ENCODE assay signal across 25 mouse cellular contexts in genomic region chr4:148962096-148962495, GRCm38 (mm10).
DNase-seq lines count a peak whose midpoint lies in the region; ATAC-seq and TF ChIP-seq lines count a peak whose summit lies in the region.
"Had no signal": no experiment of that assay in that cellular context is flagged by ENCODE, and none has a peak within 500 bp of the region (broad histone marks: within the 10 kb centered on the region; RNA-seq: fewer than 3 reads in every experiment).

No protein-coding gene starts in this region.

- H3K4me1 ChIP-seq in heart, embryonic 12.5 days (replicated peaks), result peaks cover 53% of the 10 kb centered on the region
- H3K4me1 ChIP-seq in kidney, embryonic 16.5 days (ENCODE audit: insufficient read depth, low read length), result peaks cover 27% of the 10 kb centered on the region
- H3K4me1 ChIP-seq in liver, adult 2 months (ENCODE audit: control insufficient read depth, insufficient read depth, low read length), result no peaks in the 10 kb centered on the region
- no peaks in the 10 kb centered on the region for H3K4me1 ChIP-seq in liver, embryonic 11.5 days (replicated peaks; ENCODE audit: control insufficient read depth, insufficient read depth, low read length)
- H3K4me1 ChIP-seq in midbrain, embryonic 13.5 days (replicated peaks), result 0 out of 2 replicates have a peak, but pooled peaks cover 4% of the 10 kb centered on the region
- H3K4me1 ChIP-seq: intestine, embryonic 15.5 days; liver, embryonic 15.5 days; lung, embryonic 15.5 days had no signal

- no peak for TF ChIP-seq CTCF in liver, adult 2 months (IDR thresholded peaks at IDR 0.05; ENCODE audit: low read depth, low read length)

- H3K36me3 ChIP-seq in heart, embryonic 12.5 days, result peaks cover 52% of the 10 kb centered on the region
- H3K36me3 ChIP-seq in kidney, embryonic 16.5 days (ENCODE audit: insufficient read depth, low read length), result peaks cover 24% of the 10 kb centered on the region; the same call in 1 of the 2 replicates
- H3K36me3 ChIP-seq in liver, adult 2 months (ENCODE audit: control insufficient read depth, insufficient read depth, low read length), result peaks cover 9% of the 10 kb centered on the region; the same call in 1 of the 2 replicates
- H3K36me3 ChIP-seq in liver, embryonic 11.5 days (ENCODE audit: control insufficient read depth, insufficient read depth, low read length), result peaks cover 6% of the 10 kb centered on the region; the same call in 1 of the 2 replicates
- H3K36me3 ChIP-seq in midbrain, embryonic 13.5 days, result peaks cover 39% of the 10 kb centered on the region

- intact Hi-C loops in heart, postnatal 25 days (cut with DNase I), result loop anchor here (5.0 kb wide), 2 partner anchors 150 to 220 kb away; no protein-coding TSS in a partner anchor

- WGBS in heart, embryonic 12.5 days, result 69% methylated on average over 1 of the region's 1 CpGs
- WGBS in kidney, embryonic 16.5 days, result 84% methylated on average over 1 of the region's 1 CpGs
- 15% methylated on average over 1 of the region's 1 CpGs for WGBS in liver, adult 2 months
- 84% methylated on average over 1 of the region's 1 CpGs for WGBS in liver, embryonic 11.5 days
- 93% methylated on average over 1 of the region's 1 CpGs for WGBS in midbrain, embryonic 13.5 days

- no peak for DNase-seq in heart, postnatal 25 days (ENCODE audit: low spot score)
- peak; percentile 62 for DNase-seq in kidney, adult 11 months
- DNase-seq in liver, adult 2 months (ENCODE audit: extremely low read depth, low read depth, low spot score), result peak; percentile 40
- no peak for DNase-seq in liver, embryonic 11.5 days (ENCODE audit: low spot score)
- DNase-seq: adrenal gland, postnatal 25 days; cerebellum, adult 11-12 months; layer of hippocampus, adult 9-11 months; right cerebral cortex, adult 18-20 months; spleen, adult 18-20 months; thymus, postnatal 14 days had no signal

- H3K4me3 ChIP-seq in heart, embryonic 12.5 days, result no peak overlapping the region
- no peak overlapping the region for H3K4me3 ChIP-seq in kidney, embryonic 16.5 days (ENCODE audit: low read length)
- H3K4me3 ChIP-seq in liver, adult 2 months (ENCODE audit: insufficient read depth, low read depth, low read length), result no peak overlapping the region
- H3K4me3 ChIP-seq in liver, embryonic 11.5 days (ENCODE audit: low read depth, low read length), result no peak overlapping the region
- H3K4me3 ChIP-seq in midbrain, embryonic 13.5 days (replicated peaks), result no peak overlapping the region
- H3K4me3 ChIP-seq: erythroblast, embryonic 14.5 days; hindbrain, embryonic 12.5 days; intestine, embryonic 15.5 days; limb, embryonic 10.5 days; limb, embryonic 15.5 days; liver, embryonic 15.5 days; lung, embryonic 15.5 days; midbrain, embryonic 10.5 days had no signal

- no peak overlapping the region for H3K27ac ChIP-seq in heart, embryonic 12.5 days (ENCODE audit: poor library complexity, severe bottlenecking)
- H3K27ac ChIP-seq in kidney, embryonic 16.5 days (ENCODE audit: low read length), result no peak overlapping the region
- no peak overlapping the region for H3K27ac ChIP-seq in liver, adult 2 months (replicated peaks; ENCODE audit: insufficient read depth, low read depth, low read length)
- no peak overlapping the region for H3K27ac ChIP-seq in liver, embryonic 11.5 days (ENCODE audit: low read depth, low read length)
- no peak overlapping the region for H3K27ac ChIP-seq in midbrain, embryonic 13.5 days
- H3K27ac ChIP-seq: hindbrain, embryonic 12.5 days; hindbrain, postnatal 0 days; intestine, embryonic 15.5 days; limb, embryonic 10.5 days; limb, embryonic 15.5 days; liver, embryonic 15.5 days; lung, embryonic 15.5 days; midbrain, embryonic 10.5 days had no signal

- H3K9me3 ChIP-seq in heart, embryonic 12.5 days (replicated peaks), result no peaks in the 10 kb centered on the region
- H3K9me3 ChIP-seq in kidney, embryonic 16.5 days (ENCODE audit: low read length), result no peaks in the 10 kb centered on the region
- no peaks in the 10 kb centered on the region for H3K9me3 ChIP-seq in liver, embryonic 11.5 days (ENCODE audit: control insufficient read depth, low read length)
- H3K9me3 ChIP-seq in midbrain, embryonic 13.5 days, result no peaks in the 10 kb centered on the region
- H3K9me3 ChIP-seq: hindbrain, embryonic 12.5 days; intestine, embryonic 15.5 days; limb, embryonic 10.5 days; limb, embryonic 15.5 days; liver, embryonic 15.5 days; lung, embryonic 15.5 days; midbrain, embryonic 10.5 days had no signal

- H3K4me2 ChIP-seq in heart, embryonic 12.5 days, result no peak overlapping the region
- no peak overlapping the region for H3K4me2 ChIP-seq in kidney, embryonic 16.5 days (replicated peaks; ENCODE audit: low read depth, low read length)
- H3K4me2 ChIP-seq in liver, embryonic 11.5 days, result no peak overlapping the region
- H3K4me2 ChIP-seq in midbrain, embryonic 13.5 days (replicated peaks), result no peak overlapping the region
- H3K4me2 ChIP-seq: hindbrain, embryonic 12.5 days; intestine, embryonic 15.5 days; limb, embryonic 15.5 days; liver, embryonic 15.5 days; lung, embryonic 15.5 days had no signal

- H3K27me3 ChIP-seq in heart, embryonic 12.5 days (replicated peaks), result no peaks in the 10 kb centered on the region
- H3K27me3 ChIP-seq in kidney, embryonic 16.5 days (ENCODE audit: insufficient read depth, low read length), result no peaks in the 10 kb centered on the region
- no peaks in the 10 kb centered on the region for H3K27me3 ChIP-seq in liver, adult 2 months (ENCODE audit: control insufficient read depth, insufficient read depth, low read length)
- H3K27me3 ChIP-seq in liver, embryonic 11.5 days (replicated peaks; ENCODE audit: control insufficient read depth, insufficient read depth, low read length), result no peaks in the 10 kb centered on the region
- 0 out of 2 replicates have a peak, but pooled peaks cover 4% of the 10 kb centered on the region for H3K27me3 ChIP-seq in midbrain, embryonic 13.5 days
- H3K27me3 ChIP-seq: hindbrain, embryonic 12.5 days; intestine, embryonic 15.5 days; liver, embryonic 15.5 days; lung, embryonic 15.5 days had no signal

- no peak for TF ChIP-seq POLR2A in liver, adult 2 months (IDR thresholded peaks at IDR 0.05; ENCODE audit: extremely low read depth, insufficient read depth, low read length)

- ATAC-seq in heart, embryonic 12.5 days (ENCODE audit: insufficient number of reproducible peaks, low FRiP score), result no peak
- no peak for ATAC-seq in kidney, embryonic 16.5 days (ENCODE audit: low FRiP score, low TSS enrichment)
- ATAC-seq in liver, embryonic 11.5 days (replicated peaks; ENCODE audit: low FRiP score), result no peak
- no peak for ATAC-seq in midbrain, embryonic 13.5 days
- ATAC-seq: CD4-positive, CD25-positive, alpha-beta regulatory T cell, adult 4 months; forebrain, embryonic 16.5 days; hindbrain, postnatal 0 days; intestine, embryonic 15.5 days; midbrain, embryonic 16.5 days had no signal

- peak overlapping the region; percentile 76; the same call in 1 of the 2 replicates for H3K9ac ChIP-seq in heart, embryonic 12.5 days
- H3K9ac ChIP-seq in kidney, embryonic 16.5 days (replicated peaks; ENCODE audit: low read length), result no peak overlapping the region
- H3K9ac ChIP-seq in liver, adult 2 months (ENCODE audit: low read depth, low read length), result no peak overlapping the region
- no peak overlapping the region for H3K9ac ChIP-seq in liver, embryonic 11.5 days (ENCODE audit: low read depth, low read length)
- no peak overlapping the region for H3K9ac ChIP-seq in midbrain, embryonic 13.5 days (replicated peaks)
- H3K9ac ChIP-seq: hindbrain, embryonic 12.5 days; intestine, embryonic 15.5 days; limb, embryonic 15.5 days; liver, embryonic 15.5 days; lung, embryonic 15.5 days had no signal

- no peaks in the 10 kb centered on the region for H3K79me2 ChIP-seq in liver, adult 2 months (ENCODE audit: control insufficient read depth, insufficient read depth, low read length)

Comparison
In these comparisons a context has a peak if more than half of its experiments do, and no peak if none do; other contexts are left out.
1. DNase-seq: peak in kidney, adult 11 months (single experiment) and liver, adult 2 months (single experiment); none in heart, postnatal 25 days (single experiment) and liver, embryonic 11.5 days (single experiment).